Mouse (Mus musculus): Measurements from ENCODE around the gene Gm27021.

- TF ChIP-seq CTCF (IDR thresholded peaks at IDR 0.05; ENCODE audit: low read depth, low read length) (no peak), POLR2A (IDR thresholded peaks at IDR 0.05; ENCODE audit: insufficient read depth, low read length) (no peak), EP300 (IDR thresholded peaks at IDR 0.05; ENCODE audit: insufficient read depth, low read depth, low read length) (no peak)
Measured at GRCm38 (mm10) chr8:120706193-120706592, 38.3 kb upstream of the Gm27021 start.
